Mouse (Mus musculus) G1E (cell line): ENCODE measurements around the gene Fam78b.

Experiments
- CTCF ChIP-seq: IDR thresholded peaks from 2 replicates; pipeline ENCODE4 v1.5.1; 2012; ENCODE audit warnings: low read depth, low read length, inconsistent platforms, mixed read lengths
- GATA1 ChIP-seq: IDR thresholded peaks from 2 replicates; pipeline ENCODE4 v1.6.1; 2012; ENCODE audit warnings: borderline replicate concordance, low read length, inconsistent platforms, mixed read lengths
- POLR2AphosphoS5 ChIP-seq: IDR thresholded peaks from 2 replicates; pipeline ENCODE4 v1.6.1; 2012; ENCODE audit warnings: low read depth, low read length, inconsistent platforms; ENCODE audit not compliant: insufficient replicate concordance
- TAL1 ChIP-seq: conservative IDR thresholded peaks from 2 replicates; pipeline ENCODE4 v1.6.1; 2012; ENCODE audit warnings: low read depth, low read length, inconsistent platforms, mixed read lengths

DNA sequence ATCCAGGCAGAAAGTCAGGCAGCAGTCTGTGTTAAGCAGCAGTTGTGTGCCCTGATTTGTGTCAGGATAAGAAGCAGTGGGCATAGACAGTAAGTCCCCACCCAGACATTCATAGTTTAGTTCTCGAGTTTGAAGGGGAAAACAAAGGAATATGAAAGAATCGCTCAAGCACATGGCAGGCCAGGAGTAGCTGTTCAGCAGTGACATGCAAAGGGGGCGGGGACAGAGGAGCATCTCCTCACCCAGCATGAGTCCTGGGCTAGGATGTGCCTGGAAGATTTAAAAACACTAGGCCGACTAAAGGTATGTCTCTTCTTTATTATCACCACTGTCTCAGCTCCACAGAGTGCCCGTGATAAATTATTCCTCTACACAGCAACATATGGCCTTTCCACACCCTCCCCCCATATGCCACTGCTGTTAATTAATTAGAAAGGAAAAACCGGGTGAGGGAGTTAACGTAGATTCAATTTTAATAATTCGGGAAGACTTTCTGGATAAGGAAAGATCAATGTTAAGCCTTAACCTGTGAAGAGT is 107.8 kb downstream of the Fam78b start:
- TF ChIP-seq POLR2AphosphoS5, result no peak
- TF ChIP-seq CTCF, result no peak
- no peak for TF ChIP-seq GATA1
- no peak for TF ChIP-seq TAL1
